ENCODE assay signal across 8 mouse cellular contexts in the genomic region with DNA sequence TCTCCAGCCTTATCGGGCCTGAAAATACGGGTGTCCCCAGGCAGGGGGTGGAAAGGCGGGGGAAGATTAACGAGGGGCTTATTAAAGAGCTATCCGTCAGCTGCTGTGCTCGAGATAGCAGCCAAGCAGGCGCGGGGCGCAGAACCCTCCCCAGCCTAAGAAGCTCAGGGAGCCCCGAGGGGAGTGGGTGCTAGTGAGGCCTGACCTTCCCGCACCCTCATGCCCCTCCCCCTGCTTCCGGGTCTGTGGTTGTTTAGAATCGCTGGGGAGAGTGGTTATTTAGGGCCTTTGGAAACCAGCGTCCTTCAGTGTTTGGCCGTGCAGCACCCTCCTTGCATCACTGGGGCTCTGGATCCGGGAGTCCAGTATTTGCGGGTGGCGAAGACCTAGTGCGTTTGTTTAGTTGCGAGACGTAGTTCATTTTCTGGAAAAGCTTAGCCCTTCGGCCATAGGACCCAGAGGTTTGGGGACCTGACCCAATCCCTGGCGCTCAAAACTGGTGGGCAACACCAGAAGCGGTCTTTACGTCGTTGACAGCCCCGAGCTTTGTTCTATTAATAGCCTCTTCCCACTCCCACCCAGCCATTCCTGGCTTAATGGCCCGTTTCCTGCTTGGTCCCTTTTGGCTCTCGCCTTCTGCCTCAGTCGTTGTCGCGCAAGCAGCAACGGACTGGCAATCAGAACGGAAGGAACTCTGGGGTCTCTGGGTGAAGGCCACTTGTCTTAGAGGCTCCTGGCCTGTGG. TPM values are rescaled to one million over a fixed set of nuclear protein-coding genes. Genes with fewer than 3 reads are reported as not detected.
A peak's percentile ranks its signal among the peaks of the same experiment; 100 is the strongest.
DNase-seq lines count a peak whose midpoint lies in the region; ATAC-seq and TF ChIP-seq lines count a peak whose summit lies in the region.

No protein-coding gene starts in this region.

- no peak for DNase-seq in lung, adult 2 months
- DNase-seq in gastrocnemius, postnatal 10 days: no peak
- no peak for DNase-seq in heart, postnatal 10 days
- no peak for DNase-seq in ovary, adult 18-20 months (ENCODE audit: low spot score)

- WGBS in lung, embryonic 16.5 days: under 1% methylated on average over 34 of the region's 34 CpGs
- WGBS in lung, adult 2 months: 2% methylated on average over 34 of the region's 34 CpGs
- under 1% methylated on average over 34 of the region's 34 CpGs for WGBS in limb, embryonic 13.5 days
- under 1% methylated on average over 34 of the region's 34 CpGs for WGBS in stomach, embryonic 14.5 days

- H3K9ac ChIP-seq in lung, embryonic 16.5 days (ENCODE audit: low read length): peak overlapping the region; percentile 18; the same call in 1 of the 2 replicates
- H3K9ac ChIP-seq in limb, embryonic 13.5 days: no peak overlapping the region
- H3K9ac ChIP-seq in stomach, embryonic 14.5 days (replicated peaks; ENCODE audit: low read depth, low read length): no peak overlapping the region

- no peak for TF ChIP-seq POLR2A in lung, adult 2 months (IDR thresholded peaks at IDR 0.05; ENCODE audit: borderline replicate concordance, extremely low read depth, low read depth, low read length)
- no peak for TF ChIP-seq POLR2A in embryonic fibroblast, embryonic 13.5 days (IDR thresholded peaks at IDR 0.05; ENCODE audit: low read depth, low read length)

- H3K4me2 ChIP-seq in lung, embryonic 16.5 days (ENCODE audit: low read depth, low read length): peak overlapping the region; percentile 78
- peak overlapping the region; percentile 64 for H3K4me2 ChIP-seq in limb, embryonic 13.5 days (replicated peaks)
- peak overlapping the region; percentile 47 for H3K4me2 ChIP-seq in stomach, embryonic 14.5 days (replicated peaks; ENCODE audit: low read depth, low read length)

- peaks cover 61% of the 10 kb centered on the region for H3K27me3 ChIP-seq in lung, embryonic 16.5 days (ENCODE audit: control insufficient read depth, insufficient read depth, low read depth, low read length)
- peaks cover 99% of the 10 kb centered on the region for H3K27me3 ChIP-seq in limb, embryonic 13.5 days
- peaks cover 61% of the 10 kb centered on the region for H3K27me3 ChIP-seq in stomach, embryonic 14.5 days (ENCODE audit: control insufficient read depth, insufficient read depth, low read length)

- no peak overlapping the region for H3K27ac ChIP-seq in lung, embryonic 16.5 days (ENCODE audit: low read length)
- H3K27ac ChIP-seq in embryonic fibroblast, embryonic 13.5 days (ENCODE audit: insufficient read depth, low read length): no peak overlapping the region
- H3K27ac ChIP-seq in limb, embryonic 13.5 days: no peak overlapping the region
- no peak overlapping the region for H3K27ac ChIP-seq in stomach, embryonic 14.5 days (ENCODE audit: low read length)

- intact Hi-C loops in heart, postnatal 10 days (cut with DNase I): no loop called here

- H3K4me3 ChIP-seq in lung, embryonic 16.5 days (ENCODE audit: low read length): peak overlapping the region; percentile 46
- no peak overlapping the region for H3K4me3 ChIP-seq in lung, adult 2 months (replicated peaks; ENCODE audit: extremely low read depth, low read depth, low read length)
- H3K4me3 ChIP-seq in embryonic fibroblast, embryonic 13.5 days (ENCODE audit: insufficient read depth, low read length): peak overlapping the region; percentile 10; the same call in 1 of the 2 replicates
- H3K4me3 ChIP-seq in limb, embryonic 13.5 days: peak overlapping the region; percentile 35
- H3K4me3 ChIP-seq in stomach, embryonic 14.5 days (ENCODE audit: low read depth, low read length): peak overlapping the region; percentile 29; the same call in 1 of the 2 replicates

- no peaks in the 10 kb centered on the region for H3K9me3 ChIP-seq in lung, embryonic 16.5 days (ENCODE audit: control insufficient read depth, low read length)
- H3K9me3 ChIP-seq in limb, embryonic 13.5 days: no peaks in the 10 kb centered on the region
- no peaks in the 10 kb centered on the region for H3K9me3 ChIP-seq in stomach, embryonic 14.5 days (ENCODE audit: control insufficient read depth, low read depth, low read length)

- ATAC-seq in lung, embryonic 16.5 days (ENCODE audit: low read depth): peak; percentile 37; the same call in 1 of the 2 replicates
- no peak for ATAC-seq in limb, embryonic 13.5 days (ENCODE audit: low FRiP score, low read depth)
- 0 out of 2 replicates have a peak, but pooled peaks have one; percentile 29 for ATAC-seq in stomach, embryonic 14.5 days (ENCODE audit: insufficient number of reproducible peaks, insufficient read depth, low FRiP score, low read depth)

- TF ChIP-seq CTCF in lung, adult 2 months (IDR thresholded peaks at IDR 0.05; ENCODE audit: insufficient read depth, low read length): no peak
- TF ChIP-seq CTCF in embryonic fibroblast, embryonic 13.5 days (IDR thresholded peaks at IDR 0.05; ENCODE audit: borderline replicate concordance, insufficient read depth, low read length): no peak

- H3K36me3 ChIP-seq in lung, embryonic 16.5 days (ENCODE audit: control insufficient read depth, insufficient read depth, low read length): no peaks in the 10 kb centered on the region
- no peaks in the 10 kb centered on the region for H3K36me3 ChIP-seq in limb, embryonic 13.5 days
- H3K36me3 ChIP-seq in stomach, embryonic 14.5 days (ENCODE audit: control insufficient read depth, insufficient read depth, low read length): no peaks in the 10 kb centered on the region

- peaks cover 43% of the 10 kb centered on the region for H3K4me1 ChIP-seq in lung, embryonic 16.5 days (replicated peaks; ENCODE audit: control insufficient read depth, insufficient read depth, low read length)
- no peaks in the 10 kb centered on the region; the same call in 1 of the 2 replicates for H3K4me1 ChIP-seq in lung, adult 2 months (ENCODE audit: control insufficient read depth, insufficient read depth, low read length)
- H3K4me1 ChIP-seq in embryonic fibroblast, embryonic 13.5 days (ENCODE audit: control insufficient read depth, insufficient read depth, low read length): no peaks in the 10 kb centered on the region
- H3K4me1 ChIP-seq in limb, embryonic 13.5 days: peaks cover 39% of the 10 kb centered on the region
- peaks cover 19% of the 10 kb centered on the region; the same call in 1 of the 2 replicates for H3K4me1 ChIP-seq in stomach, embryonic 14.5 days (ENCODE audit: control insufficient read depth, insufficient read depth, low read length)

RNA-seq across cellular contexts. Expression of a gene that starts 15.5 kb away (rescaled TPM):
- 0.46 and 0.63 TPM in 2 replicates for polyA plus RNA-seq in lung, embryonic 16.5 days (2015; fragmentation: Nextera tagmentation; extraction: Ambion mirVana)
- polyA plus RNA-seq in lung, adult 2 months (2012; rRNA removed): 0.28 and 0.37 TPM in 2 replicates
- polyA plus RNA-seq in embryonic fibroblast, embryonic 13.5 days (2011; ENCODE audit: insufficient read length, low read depth, missing spikeins): not detected in 2 replicates
- polyA plus RNA-seq in limb, embryonic 13.5 days (2015; fragmentation: Nextera tagmentation; extraction: Ambion mirVana): 0.45 and 0.46 TPM in 2 replicates
- polyA plus RNA-seq in stomach, embryonic 14.5 days (2014; fragmentation: Nextera tagmentation; extraction: Ambion mirVana): 0.30 and 0.62 TPM in 2 replicates
- under 1 TPM; 0.49 to 0.88 TPM for total RNA-seq in gastrocnemius, postnatal 10 days (2021)
- under 1 TPM; 0.47 to 0.67 TPM for total RNA-seq in heart, postnatal 10 days (2021)

RNA-seq across cellular contexts. Expression of a gene that starts 59.8 kb away (rescaled TPM):
- polyA plus RNA-seq in lung, embryonic 16.5 days (2015; fragmentation: Nextera tagmentation; extraction: Ambion mirVana): 10.0 and 11.9 TPM in 2 replicates
- 3.5 and 4.4 TPM in 2 replicates for polyA plus RNA-seq in lung, adult 2 months (2012; rRNA removed)
- polyA plus RNA-seq in embryonic fibroblast, embryonic 13.5 days (2011; ENCODE audit: insufficient read length, low read depth, missing spikeins): not detected in 2 replicates
- polyA plus RNA-seq in limb, embryonic 13.5 days (2015; fragmentation: Nextera tagmentation; extraction: Ambion mirVana): 0.89 and 1.7 TPM in 2 replicates
- polyA plus RNA-seq in stomach, embryonic 14.5 days (2014; fragmentation: Nextera tagmentation; extraction: Ambion mirVana): 4.0 and 5.4 TPM in 2 replicates
- total RNA-seq in gastrocnemius, postnatal 10 days (2021): not detected
- not detected for total RNA-seq in heart, postnatal 10 days (2021)
